Mouse (Mus musculus) lung, postnatal 14 days (tissue): ENCODE measurements around the gene Atf7ip.

Experiments
- DNase-seq: peaks from one replicate; pipeline ENCODE4 v3.0.0; 2021

The Atf7ip gene

GRCm38 (mm10) chr6:136525567-136525966 is 19.6 kb downstream of the Atf7ip start:
- no peak for DNase-seq

GRCm38 (mm10) chr6:136529156-136529555 is 23.2 kb downstream of the Atf7ip start:
- no peak for DNase-seq

GRCm38 (mm10) chr6:136531792-136532230 is 25.8 kb downstream of the Atf7ip start:
- peak; percentile 42 for DNase-seq

- DNase-seq = peak; percentile 78
These were observed 26.7 kb downstream of the Atf7ip start for GRCm38 (mm10) chr6:136532535-136533291.

GRCm38 (mm10) chr6:136533804-136534203 is 27.8 kb downstream of the Atf7ip start:
- DNase-seq = no peak

GRCm38 (mm10) chr6:136534444-136534843 is 28.5 kb downstream of the Atf7ip start:
- no peak for DNase-seq

- no peak for DNase-seq
These were observed 29.2 kb downstream of the Atf7ip start for GRCm38 (mm10) chr6:136535176-136535575.

- DNase-seq = no peak
These were observed 30.2 kb downstream of the Atf7ip start for GRCm38 (mm10) chr6:136536121-136536520.

- no peak for DNase-seq
These were observed 35.4 kb downstream of the Atf7ip start for GRCm38 (mm10) chr6:136541350-136541749.

- DNase-seq = no peak
These were observed 36.1 kb downstream of the Atf7ip start for GRCm38 (mm10) chr6:136542105-136542504.

- peak; percentile 70 for DNase-seq
These were observed 37.2 kb downstream of the Atf7ip start for GRCm38 (mm10) chr6:136543164-136543563.

- DNase-seq = no peak
These were observed 39.4 kb downstream of the Atf7ip start for GRCm38 (mm10) chr6:136545284-136545870.

GRCm38 (mm10) chr6:136546286-136546685 is 40.3 kb downstream of the Atf7ip start:
- DNase-seq = no peak

GRCm38 (mm10) chr6:136546987-136547386 is 41.0 kb downstream of the Atf7ip start:
- DNase-seq = no peak

GRCm38 (mm10) chr6:136548041-136548770 is 42.2 kb downstream of the Atf7ip start:
- peak; percentile 62 for DNase-seq

- no peak for DNase-seq
These were observed 42.8 kb downstream of the Atf7ip start for GRCm38 (mm10) chr6:136548796-136549195.

- no peak for DNase-seq
These were observed 43.6 kb downstream of the Atf7ip start for GRCm38 (mm10) chr6:136549606-136550005.

- no peak for DNase-seq
These were observed 44.8 kb downstream of the Atf7ip start for GRCm38 (mm10) chr6:136550596-136551304.

GRCm38 (mm10) chr6:136551550-136552109 is 45.7 kb downstream of the Atf7ip start:
- no peak for DNase-seq

- no peak for DNase-seq
These were observed 47.2 kb downstream of the Atf7ip start for GRCm38 (mm10) chr6:136553156-136553555.

GRCm38 (mm10) chr6:136553767-136554569 is 48.0 kb downstream of the Atf7ip start:
- peak; percentile 26 for DNase-seq
